Mouse (Mus musculus) frontal cortex, postnatal 25 days (tissue): ENCODE data around the gene Coa6.

Experiments
- DNase-seq, 2 experiments: peaks; one replicate each; pipeline ENCODE4 v3.0.0; 2022; ENCODE audit warnings: low spot score in 2 of 2

The Coa6 gene

GRCm38 (mm10) chr8:126464071-126464470 is 41.8 kb downstream of the Coa6 start:
- DNase-seq, result no peak

- no peak for DNase-seq
These were observed 51.5 kb downstream of the Coa6 start for GRCm38 (mm10) chr8:126473802-126474298.

GRCm38 (mm10) chr8:126474299-126475187 is 52.2 kb downstream of the Coa6 start, which contains the start of gene Tarbp1:
Gene Tarbp1, minus strand, starts transcription at chr8:126475065.
- peak; percentile 69 to 84 for DNase-seq
